Mouse (Mus musculus) CH12.LX (cell line): Measurements from ENCODE around the gene A830018L16Rik. TPM values are rescaled to one million over a fixed set of nuclear protein-coding genes. Genes with fewer than 3 reads are reported as not detected.

Experiments
- DNase-seq: peaks from one replicate; pipeline ENCODE4 v3.0.0-alpha.2; 2013; ENCODE audit errors: extremely low read depth
- H3K27ac ChIP-seq: 2 replicates; pipeline ENCODE4 v1.5.1; 2012; ENCODE audit warnings: low read depth, mild to moderate bottlenecking, control low read depth, moderate library complexity; ENCODE audit not compliant: insufficient read depth
- H3K27me3 ChIP-seq: replicated peaks from 2 replicates; pipeline ENCODE3; 2012; ENCODE audit warnings: inconsistent platforms
- H3K36me3 ChIP-seq, 2 experiments: replicated peaks in 1 of 2; 2 replicates each; pipeline versions ENCODE3 to v1.6.1; 2012; ENCODE audit warnings: inconsistent platforms in 1 of 2, low read length in 1 of 2, mild to moderate bottlenecking in 1 of 2, mixed read lengths in 1 of 2, moderate library complexity in 1 of 2; ENCODE audit not compliant: control insufficient read depth in 1 of 2, insufficient read depth in 1 of 2
- H3K4me1 ChIP-seq, 2 experiments: 2 replicates each; pipeline ENCODE4 v1.6.1; 2012; ENCODE audit warnings: inconsistent platforms in 1 of 2, moderate library complexity in 1 of 2; ENCODE audit not compliant: insufficient read depth in 2 of 2, control insufficient read depth in 1 of 2
- H3K4me2 ChIP-seq: 2 replicates; pipeline ENCODE4 v1.6.1; 2012; ENCODE audit warnings: low read depth, mild to moderate bottlenecking, control low read depth; ENCODE audit not compliant: poor library complexity, insufficient read depth, severe bottlenecking
- H3K4me3 ChIP-seq, 3 experiments: fragments of 150-350 bp in 1 of 3; sonication (generic) in 1 of 3; replicated peaks in 1 of 3; 2 replicates each; pipeline versions ENCODE3 to v1.5.1; 2011 to 2012; ENCODE audit warnings: low read depth in 2 of 3, low read length in 2 of 3, mild to moderate bottlenecking in 2 of 3, moderate library complexity in 2 of 3, control low read depth in 1 of 3, improper control_type of control experiment in 1 of 3, inconsistent platforms in 1 of 3, mixed read lengths in 1 of 3; ENCODE audit not compliant: poor library complexity in 1 of 3
- H3K79me2 ChIP-seq: replicated peaks from 2 replicates; pipeline ENCODE4 v1.6.1; 2012; ENCODE audit warnings: mild to moderate bottlenecking, moderate library complexity; ENCODE audit not compliant: control insufficient read depth, poor library complexity, insufficient read depth, severe bottlenecking; ENCODE audit errors: extremely low read depth
- H3K9ac ChIP-seq: 2 replicates; pipeline ENCODE4 v1.6.1; 2012; ENCODE audit warnings: low read depth, mild to moderate bottlenecking, control low read depth, moderate library complexity; ENCODE audit not compliant: insufficient read depth
- H3K9me3 ChIP-seq: replicated peaks from 2 replicates; pipeline ENCODE3; 2012; ENCODE audit warnings: low read length, inconsistent platforms, mixed read lengths
- CHD1 ChIP-seq: IDR thresholded peaks from 2 replicates; pipeline ENCODE4 v1.6.1; 2012; ENCODE audit warnings: low read depth, low read length, improper control_type of control experiment, inconsistent platforms
- CHD2 ChIP-seq: IDR thresholded peaks from 2 replicates; pipeline ENCODE4 v1.6.1; 2011; ENCODE audit warnings: low read length, improper control_type of control experiment
- E2F4 ChIP-seq: IDR thresholded peaks from 2 replicates; pipeline ENCODE4 v1.6.1; 2011; ENCODE audit warnings: low read depth, low read length, improper control_type of control experiment; ENCODE audit not compliant: insufficient replicate concordance
- EP300 ChIP-seq: IDR thresholded peaks from 2 replicates; pipeline ENCODE4 v1.6.1; 2011; ENCODE audit warnings: low read length, improper control_type of control experiment
- ETS1 ChIP-seq: conservative IDR thresholded peaks from 2 replicates; pipeline ENCODE4 v1.6.1; 2012; ENCODE audit warnings: low read depth, mild to moderate bottlenecking, inconsistent platforms, low read length, improper control_type of control experiment, moderate library complexity
- IRF4 ChIP-seq: IDR thresholded peaks from 2 replicates; pipeline ENCODE4 v1.6.1; 2014; ENCODE audit warnings: low read depth, mild to moderate bottlenecking, inconsistent platforms, low read length, improper control_type of control experiment
- JUND ChIP-seq: conservative IDR thresholded peaks from 2 replicates; pipeline ENCODE4 v1.6.1; 2011; ENCODE audit warnings: low read depth, low read length, improper control_type of control experiment
- KAT2A ChIP-seq: IDR thresholded peaks from 2 replicates; pipeline ENCODE4 v1.6.1; 2012; ENCODE audit warnings: low read length, improper control_type of control experiment, inconsistent platforms; ENCODE audit not compliant: insufficient replicate concordance
- MXI1 ChIP-seq: IDR thresholded peaks from 2 replicates; pipeline ENCODE4 v1.6.1; 2011; ENCODE audit warnings: mild to moderate bottlenecking, low read depth, low read length, improper control_type of control experiment
- NRF1 ChIP-seq: IDR thresholded peaks from 2 replicates; pipeline ENCODE4 v1.6.1; 2014; ENCODE audit warnings: low read depth, mild to moderate bottlenecking, inconsistent platforms, low read length, improper control_type of control experiment, moderate library complexity
- POLR2AphosphoS2 ChIP-seq: IDR thresholded peaks from 2 replicates; pipeline ENCODE4 v1.6.1; 2011; ENCODE audit warnings: low read depth, low read length, improper control_type of control experiment
- RCOR1 ChIP-seq: conservative IDR thresholded peaks from 2 replicates; pipeline ENCODE4 v1.6.1; 2012; ENCODE audit warnings: low read depth, mild to moderate bottlenecking, inconsistent platforms, low read length, improper control_type of control experiment
- SIN3A ChIP-seq: IDR thresholded peaks from 2 replicates; pipeline ENCODE4 v1.6.1; 2012; ENCODE audit warnings: low read length, improper control_type of control experiment, inconsistent platforms
- TBP ChIP-seq: conservative IDR thresholded peaks from 2 replicates; pipeline ENCODE4 v1.6.1; 2011; ENCODE audit warnings: low read depth, low read length, improper control_type of control experiment
- USF1 ChIP-seq: IDR thresholded peaks from 2 replicates; pipeline ENCODE4 v1.6.1; 2014; ENCODE audit warnings: low read depth, mild to moderate bottlenecking, inconsistent platforms, low read length, improper control_type of control experiment
- USF2 ChIP-seq: conservative IDR thresholded peaks from 2 replicates; pipeline ENCODE4 v1.6.1; 2011; ENCODE audit warnings: low read depth, low read length, improper control_type of control experiment
- ZC3H11A ChIP-seq: IDR thresholded peaks from 2 replicates; pipeline ENCODE4 v1.6.1; 2012; ENCODE audit warnings: low read depth, mild to moderate bottlenecking, inconsistent platforms, low read length, improper control_type of control experiment
- ZNF384 ChIP-seq: IDR thresholded peaks from 2 replicates; pipeline ENCODE4 v1.6.1; 2012; ENCODE audit warnings: low read depth, low read length, improper control_type of control experiment, inconsistent platforms
- dilution Hi-C: fragments of 300-500 bp; cut with MboI; formaldehyde crosslinking; loops from 2 replicates; pipeline ENCODE4 v1.14.3; 2020; ENCODE audit warnings: low sequenced_read_pairs; ENCODE audit not compliant: extremely low pct_unique_long_range_greater_than_20kb, extremely low pct_ligation_motif_present
- in situ Hi-C: fragments of 300-500 bp; cut with MboI; formaldehyde crosslinking; loops from 3 replicates; pipeline ENCODE4 v1.14.3; 2019; ENCODE audit warnings: low sequenced_read_pairs, low pct_ligation_motif_present, low pct_unique_long_range_greater_than_20kb, mixed read lengths
- polyA plus RNA-seq: library from polyadenylated mRNA; unstranded; fragments of >175 nt; gene quantifications from 2 replicates; pipeline ENCODE4 v1.2.1, GENCODE M21; 2012; ENCODE audit warnings: low read depth; ENCODE audit not compliant: insufficient read length
- total RNA-seq, 2 experiments: library from RNA; depleted of rRNA; stranded (reverse); fragments of 300-350 nt in 1 of 2; fragments of >200 nt in 1 of 2; gene quantifications; 2 replicates each; pipeline ENCODE4 v1.2.3; 2012 to 2014

Gene A830018L16Rik
- total and polyA plus RNA-seq, 3 experiments, result not detected

GRCm38 (mm10) chr1:11982590-11983136 is 568.8 kb downstream of the A830018L16Rik start:
- H3K4me1 ChIP-seq, result no peaks in the 10 kb centered on the region
- H3K4me2 ChIP-seq, result no peak overlapping the region
- no peak for TF ChIP-seq NRF1
- TF ChIP-seq ETS1, result no peak
- no peak for TF ChIP-seq USF1
- no peak for TF ChIP-seq E2F4
- TF ChIP-seq MXI1, result no peak
- no peak for TF ChIP-seq EP300
- TF ChIP-seq JUND, result no peak
- TF ChIP-seq KAT2A, result no peak
- TF ChIP-seq CHD2, result no peak
- no peak for TF ChIP-seq CHD1
- no peak for TF ChIP-seq ZNF384
- no peak for TF ChIP-seq USF2
- TF ChIP-seq, all 38 proteins: peak for 0
- no peaks in the 10 kb centered on the region for H3K36me3 ChIP-seq
- in situ Hi-C loops (no loop called here), dilution Hi-C loops (no loop called here)
- H3K79me2 ChIP-seq, result no peaks in the 10 kb centered on the region
- H3K27me3 ChIP-seq, result no peaks in the 10 kb centered on the region
- no peak for DNase-seq
- H3K27ac ChIP-seq, result no peak overlapping the region
- no peak overlapping the region for H3K4me3 ChIP-seq
- no peaks in the 10 kb centered on the region for H3K9me3 ChIP-seq
- H3K9ac ChIP-seq, result no peak overlapping the region

- Histone ChIP-seq H3K79me2 (no peaks in the 10 kb centered on the region), H3K27me3 (no peaks in the 10 kb centered on the region), H3K9me3 (no peaks in the 10 kb centered on the region), H3K4me2 (no peak overlapping the region), H3K4me3 (no peak overlapping the region), H3K36me3 (no peaks in the 10 kb centered on the region), H3K4me1 (no peaks in the 10 kb centered on the region), H3K9ac (no peak overlapping the region), H3K27ac (no peak overlapping the region)
- in situ Hi-C loops, result no loop called here
- no peak for DNase-seq
- dilution Hi-C loops, result no loop called here
- TF ChIP-seq EP300 (no peak), ZC3H11A (no peak), SIN3A (no peak), RCOR1 (no peak), ETS1 (no peak), TBP (no peak), E2F4 (no peak), POLR2AphosphoS2 (no peak), IRF4 (no peak), ZNF384 (no peak)
These were observed 576.1 kb downstream of the A830018L16Rik start for GRCm38 (mm10) chr1:11990011-11990410.
